ENCODE assay signal across 7 mouse cellular contexts in genomic region chr7:139303280-139304011, GRCm38 (mm10). TPM values are rescaled to one million over a fixed set of nuclear protein-coding genes. Genes with fewer than 3 reads are reported as not detected.
DNase-seq lines count a peak whose midpoint lies in the region; ATAC-seq and TF ChIP-seq lines count a peak whose summit lies in the region.

No protein-coding gene starts in this region.

- WGBS in intestine, embryonic 15.5 days: 36% methylated on average over 6 of the region's 6 CpGs
- WGBS in small intestine, adult 2 months: 45% methylated on average over 6 of the region's 6 CpGs

- no peaks in the 10 kb centered on the region for H3K36me3 ChIP-seq in intestine, embryonic 15.5 days
- no peaks in the 10 kb centered on the region for H3K36me3 ChIP-seq in small intestine, adult 2 months (ENCODE audit: control insufficient read depth, insufficient read depth, low read length)

- peak; percentile 91 to 95 for DNase-seq in adrenal gland, adult 18-20 months (ENCODE audit: low spot score in 2 of 2)
- DNase-seq in embryo, embryonic 10 days (ENCODE audit: low spot score): peak; percentile 90
- peak; percentile 81 to 89 for DNase-seq in gastrocnemius, postnatal 4 days (ENCODE audit: low spot score in 2 of 2)
- DNase-seq in left cerebral cortex, postnatal 14 days (ENCODE audit: low spot score in 2 of 2): peak; percentile 92 to 94
- DNase-seq in mesoderm, embryonic 11.5 days (ENCODE audit: low read depth, low spot score): peak; percentile 87

- H3K9me3 ChIP-seq in intestine, embryonic 15.5 days: no peaks in the 10 kb centered on the region

- TF ChIP-seq POLR2A in small intestine, adult 2 months (IDR thresholded peaks at IDR 0.05; ENCODE audit: low read depth, low read length): no peak

- H3K27me3 ChIP-seq in intestine, embryonic 15.5 days (replicated peaks): no peaks in the 10 kb centered on the region
- H3K27me3 ChIP-seq in small intestine, adult 2 months (ENCODE audit: control insufficient read depth, insufficient read depth, low read length): no peaks in the 10 kb centered on the region

- H3K27ac ChIP-seq in intestine, embryonic 15.5 days: no peak overlapping the region
- H3K27ac ChIP-seq in small intestine, adult 2 months (ENCODE audit: insufficient read depth, low read depth, low read length): no peak overlapping the region

- H3K4me3 ChIP-seq in intestine, embryonic 15.5 days (replicated peaks): no peak overlapping the region
- H3K4me3 ChIP-seq in small intestine, adult 2 months (ENCODE audit: low read depth, low read length): no peak overlapping the region

- no peak overlapping the region for H3K9ac ChIP-seq in intestine, embryonic 15.5 days

- ATAC-seq in intestine, embryonic 15.5 days: peak; percentile 68

- peak; percentile 89 for TF ChIP-seq CTCF in small intestine, adult 2 months (IDR thresholded peaks at IDR 0.05; ENCODE audit: extremely low read depth, insufficient read length, insufficient replicate concordance, low read depth, low read length)

- intact Hi-C loops in left cerebral cortex, postnatal 14 days (cut with DNase I): loop anchor here (1.0 to 2.0 kb wide), 2 partner anchors 85 to 170 kb away; partner anchors contain the start of gene Inpp5a

- no peaks in the 10 kb centered on the region for H3K4me1 ChIP-seq in intestine, embryonic 15.5 days (replicated peaks)
- H3K4me1 ChIP-seq in small intestine, adult 2 months (ENCODE audit: control insufficient read depth, insufficient read depth, insufficient read length, low read length): peaks cover 28% of the 10 kb centered on the region; the same call in 1 of the 2 replicates

- no peak overlapping the region for H3K4me2 ChIP-seq in intestine, embryonic 15.5 days (replicated peaks)

RNA-seq across cellular contexts. Expression of gene Pwwp2b, which starts 55.2 kb away (rescaled TPM):
- total RNA-seq in adrenal gland, adult 18-20 months (2021): 10 to 100 TPM; 11.7 to 12.3 TPM
- 1 to 10 TPM; 7.0 to 7.1 TPM for total RNA-seq in gastrocnemius, postnatal 4 days (2021)
- 20.3 and 21.4 TPM in 2 replicates for polyA plus RNA-seq in intestine, embryonic 15.5 days (2015; fragmentation: Nextera tagmentation; extraction: Ambion mirVana)
- total RNA-seq in left cerebral cortex, postnatal 14 days (2021): 10 to 100 TPM; 10.4 to 10.9 TPM
- 5.8 and 19.4 TPM in 2 replicates for polyA plus RNA-seq in small intestine, adult 2 months (2012; rRNA removed)
